Mouse (Mus musculus): ENCODE measurements around the gene Ier2. TPM values are rescaled to one million over a fixed set of nuclear protein-coding genes. Genes with fewer than 3 reads are reported as not detected.
A peak's percentile ranks its signal among the peaks of the same experiment; 100 is the strongest.

The Ier2 gene
- 106 and 333 TPM in 2 replicates for polyA plus RNA-seq (2012; ENCODE audit: insufficient read depth, low replicate concordance)

DNA sequence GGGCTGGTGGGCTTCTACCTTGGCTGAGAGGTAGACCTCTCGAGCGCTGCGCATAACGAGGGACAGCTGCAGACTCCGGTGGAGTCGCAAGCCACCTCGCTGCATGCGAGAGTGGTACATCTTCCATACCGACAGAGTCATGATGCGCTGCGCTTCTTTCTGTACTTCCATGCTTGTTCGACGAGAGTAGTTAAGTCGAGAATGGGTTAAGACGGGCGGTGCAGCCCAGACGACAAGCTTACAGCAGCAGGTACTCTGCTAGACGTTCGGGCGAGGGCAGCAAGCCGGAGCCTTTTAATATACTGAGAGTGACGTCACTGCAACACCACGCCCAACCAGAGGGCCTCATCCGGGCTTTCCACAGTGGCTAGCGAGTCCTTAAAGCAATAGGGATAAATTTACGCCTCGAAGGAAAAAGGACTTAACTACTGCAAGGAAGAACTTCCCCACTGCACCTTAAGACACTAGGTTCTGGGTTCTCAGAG, at the start of gene Ier2:
Ier2 (minus strand) TSS at position 272 of the 485 bp plus-strand sequence.
- no peaks in the 10 kb centered on the region for H3K9me3 ChIP-seq
- H3K27me3 ChIP-seq (replicated peaks): no peaks in the 10 kb centered on the region
- H3K4me1 ChIP-seq: peaks cover 57% of the 10 kb centered on the region
- H3K36me3 ChIP-seq (replicated peaks; ENCODE audit: low read length): peaks cover 7% of the 10 kb centered on the region
- no peak for TF ChIP-seq GATA1 (IDR thresholded peaks at IDR 0.05; ENCODE audit: borderline replicate concordance, low read length)
- TF ChIP-seq FLI1 (IDR thresholded peaks at IDR 0.05; ENCODE audit: low read length): no peak
- peak within 1 kb of the TSS; percentile 100 for H3K4me3 ChIP-seq (replicated peaks)

DNA sequence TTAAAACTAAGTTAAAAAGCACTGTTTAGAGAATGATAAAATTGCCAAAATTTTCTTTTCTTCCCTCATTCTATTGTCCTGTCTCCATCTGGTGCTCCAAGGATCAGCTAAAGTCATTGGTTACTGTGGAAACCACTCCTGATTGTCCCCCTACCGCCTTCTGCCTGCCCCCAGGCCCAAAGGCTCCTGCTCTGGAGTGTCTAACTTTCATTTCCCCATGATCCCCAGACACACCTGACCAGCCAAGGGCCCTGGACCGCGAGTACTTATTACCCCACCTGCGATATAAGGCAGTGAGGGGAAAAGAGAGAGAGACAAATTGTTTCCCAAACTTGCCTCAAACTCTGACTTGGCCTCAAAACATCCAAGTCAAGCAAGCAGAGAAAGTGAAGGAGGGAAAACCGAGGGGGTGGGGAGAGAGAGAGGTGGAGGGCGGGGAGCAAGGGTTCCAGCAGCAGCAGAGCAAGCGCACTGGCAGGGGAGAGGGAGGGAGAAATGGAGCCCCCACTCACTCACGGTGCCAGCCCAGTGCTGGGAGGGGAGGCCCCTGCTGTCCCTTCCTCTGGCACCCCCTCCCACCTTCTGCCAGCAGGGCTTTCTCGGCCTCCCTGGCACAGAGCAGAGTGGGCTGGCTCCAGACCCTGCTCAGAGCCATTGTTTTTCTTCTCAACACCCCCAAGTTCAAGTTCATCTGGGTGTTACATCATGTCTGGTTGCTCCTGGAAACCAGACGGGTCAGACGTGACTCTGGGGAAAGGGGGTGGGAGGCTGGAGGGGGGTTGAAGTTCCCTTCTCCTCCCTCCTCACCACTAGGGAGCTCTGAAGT, 49.5 kb upstream of the Ier2 start:
- peak overlapping the region; percentile 71 for H3K4me3 ChIP-seq (replicated peaks)
- peaks cover 39% of the 10 kb centered on the region for H3K36me3 ChIP-seq (replicated peaks; ENCODE audit: low read length)
- peaks cover 7% of the 10 kb centered on the region for H3K27me3 ChIP-seq (replicated peaks)
- peaks cover 62% of the 10 kb centered on the region for H3K4me1 ChIP-seq
- TF ChIP-seq GATA1 (IDR thresholded peaks at IDR 0.05; ENCODE audit: borderline replicate concordance, low read length): no peak
- H3K9me3 ChIP-seq: no peaks in the 10 kb centered on the region

DNA sequence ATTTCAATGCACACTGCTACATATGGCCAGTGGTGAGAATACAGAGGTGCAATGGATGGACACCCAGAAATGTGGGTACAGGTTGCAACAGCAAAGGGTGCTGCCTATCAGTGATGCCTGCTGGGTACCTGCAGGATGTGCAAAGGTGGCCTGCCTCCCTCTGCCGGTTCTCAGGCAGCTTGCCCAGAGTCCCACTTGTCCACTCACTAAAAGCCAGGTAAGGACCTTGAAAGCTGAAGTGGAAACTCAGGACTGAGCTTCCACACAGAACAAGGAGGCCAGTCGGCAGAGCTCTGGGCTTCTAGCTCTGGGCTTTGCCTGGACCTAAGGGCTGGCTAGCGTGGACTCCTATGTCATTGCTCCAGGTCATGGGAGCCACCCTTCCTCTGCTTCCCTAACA, 48.7 kb upstream of the Ier2 start:
- peak overlapping the region; percentile 11 for H3K4me3 ChIP-seq (replicated peaks)
- H3K4me1 ChIP-seq: peaks cover 71% of the 10 kb centered on the region
- TF ChIP-seq FLI1 (IDR thresholded peaks at IDR 0.05; ENCODE audit: low read length): no peak
- TF ChIP-seq GATA1 (IDR thresholded peaks at IDR 0.05; ENCODE audit: borderline replicate concordance, low read length): no peak
- H3K9me3 ChIP-seq: no peaks in the 10 kb centered on the region
- H3K27me3 ChIP-seq (replicated peaks): peaks cover 4% of the 10 kb centered on the region
- peaks cover 32% of the 10 kb centered on the region for H3K36me3 ChIP-seq (replicated peaks; ENCODE audit: low read length)

DNA sequence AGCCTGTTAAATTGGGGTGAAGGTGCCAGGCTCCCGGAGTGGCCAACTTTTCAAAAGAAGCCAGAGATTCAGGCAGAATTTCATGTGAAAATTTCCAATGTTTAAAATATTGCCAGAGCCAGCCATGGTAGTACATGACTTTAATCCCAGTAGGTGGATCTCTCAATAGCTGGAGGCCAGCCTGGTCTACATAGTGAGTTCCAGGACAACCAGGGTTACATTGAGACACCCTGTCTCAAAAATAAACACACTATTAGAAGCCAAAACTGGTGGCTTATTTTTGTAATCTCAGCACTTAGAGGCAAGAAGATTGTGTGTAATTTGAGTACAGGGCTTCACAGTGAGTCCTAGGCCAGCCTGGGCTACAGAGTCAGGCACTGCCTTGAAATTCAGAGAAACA, 47.3 kb upstream of the Ier2 start:
- Histone ChIP-seq H3K27me3 (replicated peaks) (peaks cover 4% of the 10 kb centered on the region), H3K36me3 (replicated peaks; ENCODE audit: low read length) (peaks cover 32% of the 10 kb centered on the region), H3K4me3 (replicated peaks) (no peak overlapping the region), H3K4me1 (peaks cover 79% of the 10 kb centered on the region), H3K9me3 (no peaks in the 10 kb centered on the region)
- TF ChIP-seq FLI1 (IDR thresholded peaks at IDR 0.05; ENCODE audit: low read length): no peak

DNA sequence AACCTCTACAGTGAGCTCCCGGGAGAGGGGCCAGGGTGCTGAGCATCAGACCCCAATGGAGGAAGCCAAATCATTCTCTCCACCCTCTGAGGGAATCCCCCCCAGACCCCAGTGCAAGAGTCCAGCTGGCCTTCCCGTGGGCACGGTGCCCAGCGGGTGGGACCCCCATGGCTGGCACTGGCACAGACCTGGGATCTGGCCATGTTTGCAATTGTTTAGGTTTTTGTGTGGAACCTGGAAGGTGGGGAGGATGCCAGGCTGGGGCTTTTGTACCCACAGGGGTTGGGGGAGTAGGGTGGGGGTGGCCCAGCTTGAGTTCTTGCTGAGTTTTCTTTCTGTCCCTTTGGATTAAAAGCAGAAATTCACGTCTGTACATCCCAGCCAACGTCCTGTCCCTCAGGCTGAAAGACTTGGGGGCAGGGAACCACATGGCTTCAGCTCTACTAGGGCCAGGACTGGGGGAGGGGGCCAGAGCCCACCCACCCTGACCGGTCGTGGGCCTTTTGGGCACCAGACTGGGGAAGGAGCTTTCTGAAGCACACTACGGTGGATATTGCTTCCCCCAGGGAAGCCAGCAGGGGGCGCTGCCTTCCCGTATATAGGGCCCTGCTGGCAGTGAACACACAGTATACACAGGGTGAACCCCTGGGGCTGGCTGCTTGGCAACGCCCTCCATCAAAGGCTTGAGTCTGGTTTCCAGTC, 46.3 kb upstream of the Ier2 start:
- no peaks in the 10 kb centered on the region for H3K27me3 ChIP-seq (replicated peaks)
- peaks cover 79% of the 10 kb centered on the region for H3K4me1 ChIP-seq
- peaks cover 34% of the 10 kb centered on the region for H3K36me3 ChIP-seq (replicated peaks; ENCODE audit: low read length)
- TF ChIP-seq GATA1 (IDR thresholded peaks at IDR 0.05; ENCODE audit: borderline replicate concordance, low read length) (no peak), FLI1 (IDR thresholded peaks at IDR 0.05; ENCODE audit: low read length) (no peak)
- H3K9me3 ChIP-seq: no peaks in the 10 kb centered on the region
- peak overlapping the region; percentile 59 for H3K4me3 ChIP-seq (replicated peaks)

DNA sequence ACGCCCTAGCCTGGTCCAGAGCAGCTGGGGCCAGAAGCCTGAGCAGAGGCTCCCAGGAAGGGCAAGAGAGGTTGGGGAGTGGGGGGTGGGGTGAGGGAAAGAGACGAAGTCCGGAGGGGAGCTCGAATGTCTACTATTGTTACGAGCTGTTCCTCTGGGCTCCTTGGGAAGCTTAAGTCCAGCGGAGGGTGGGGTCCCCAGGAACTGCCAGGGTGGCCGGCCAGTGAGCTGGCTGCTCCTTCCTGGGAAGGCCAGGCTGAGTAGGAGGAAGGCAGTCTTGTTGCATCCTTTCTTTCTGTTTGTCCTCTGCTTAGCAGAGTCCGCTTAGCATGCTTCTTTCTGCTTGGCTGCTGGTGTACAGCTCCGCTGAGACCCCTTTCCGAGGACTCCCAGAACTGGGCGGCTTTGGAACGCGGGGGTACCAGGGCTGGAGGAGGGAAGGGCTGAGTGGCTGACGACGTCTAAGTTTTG, 45.5 kb upstream of the Ier2 start:
- Histone ChIP-seq H3K9me3 (no peaks in the 10 kb centered on the region), H3K4me1 (peaks cover 79% of the 10 kb centered on the region), H3K4me3 (replicated peaks) (peak overlapping the region; percentile 90), H3K36me3 (replicated peaks; ENCODE audit: low read length) (peaks cover 34% of the 10 kb centered on the region), H3K27me3 (replicated peaks) (no peaks in the 10 kb centered on the region)
- no peak for TF ChIP-seq FLI1 (IDR thresholded peaks at IDR 0.05; ENCODE audit: low read length)
- TF ChIP-seq GATA1 (IDR thresholded peaks at IDR 0.05; ENCODE audit: borderline replicate concordance, low read length): no peak

DNA sequence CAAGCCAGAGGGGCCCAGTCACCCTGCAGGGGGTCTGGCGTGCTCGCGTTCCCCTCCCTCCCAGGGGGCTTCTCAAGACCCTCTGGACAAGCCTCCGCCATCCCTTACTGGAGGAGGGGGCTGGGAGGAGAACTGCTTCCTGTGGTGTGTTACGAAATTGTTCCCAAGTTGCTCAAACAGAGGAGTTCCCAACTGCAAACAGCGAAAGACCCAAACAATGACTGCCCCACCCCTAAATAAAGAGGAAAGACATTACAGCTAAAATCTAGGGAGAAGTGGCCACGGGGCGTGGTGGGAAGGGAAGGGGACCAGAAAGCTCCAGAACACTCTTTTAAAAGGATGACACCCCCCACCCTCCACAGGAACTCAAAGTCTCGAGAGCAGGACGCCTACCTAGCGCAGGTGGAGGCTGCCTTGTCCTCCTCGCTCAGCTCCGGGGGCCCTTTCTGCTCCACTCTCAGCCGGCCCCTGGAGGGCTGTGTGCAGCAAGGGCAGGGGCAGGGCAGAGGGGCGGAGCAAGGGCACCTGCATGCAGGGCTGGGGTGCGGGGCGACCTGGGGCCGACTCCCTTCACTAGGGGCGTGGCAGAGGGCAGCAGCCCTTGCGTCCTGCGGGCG, 44.7 kb upstream of the Ier2 start:
- H3K4me1 ChIP-seq: peaks cover 80% of the 10 kb centered on the region
- peaks cover 39% of the 10 kb centered on the region for H3K36me3 ChIP-seq (replicated peaks; ENCODE audit: low read length)
- H3K4me3 ChIP-seq (replicated peaks): peak overlapping the region; percentile 90
- H3K9me3 ChIP-seq: no peaks in the 10 kb centered on the region
- no peak for TF ChIP-seq GATA1 (IDR thresholded peaks at IDR 0.05; ENCODE audit: borderline replicate concordance, low read length)
- TF ChIP-seq FLI1 (IDR thresholded peaks at IDR 0.05; ENCODE audit: low read length): no peak
- H3K27me3 ChIP-seq (replicated peaks): no peaks in the 10 kb centered on the region

DNA sequence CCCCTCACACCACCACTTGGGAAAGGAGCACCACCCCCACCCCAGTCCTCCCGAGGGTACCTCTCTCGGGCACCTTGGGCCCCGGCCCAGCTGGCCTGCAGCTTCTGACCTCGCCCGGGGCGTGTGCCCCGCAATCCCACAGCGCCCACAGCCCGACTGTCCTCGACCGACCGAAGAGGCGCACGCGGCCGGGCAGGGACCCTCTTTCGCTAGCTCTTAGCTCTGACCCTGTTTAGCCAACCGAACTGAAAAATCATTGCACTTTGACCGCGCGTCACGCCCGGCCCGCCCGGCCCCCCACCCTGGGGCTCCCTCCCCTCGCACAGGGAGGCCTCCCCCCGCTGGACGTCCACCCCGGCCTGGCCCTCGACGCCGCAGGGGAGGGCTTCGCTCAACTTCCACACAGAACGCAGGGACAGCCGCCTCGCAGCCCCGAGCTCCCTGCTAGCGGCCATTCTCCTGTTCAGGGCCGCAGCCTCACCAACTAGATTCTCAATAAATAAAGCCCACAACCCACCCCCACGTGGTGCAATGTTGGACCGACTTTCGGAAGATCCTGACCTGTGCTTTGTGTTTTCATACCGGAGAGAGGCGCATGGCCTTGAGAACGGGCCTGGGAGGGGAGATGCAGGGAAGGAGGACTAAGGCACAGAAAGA, 44.1 kb upstream of the Ier2 start:
- Histone ChIP-seq H3K36me3 (replicated peaks; ENCODE audit: low read length) (peaks cover 43% of the 10 kb centered on the region), H3K4me1 (peaks cover 74% of the 10 kb centered on the region), H3K9me3 (no peaks in the 10 kb centered on the region), H3K27me3 (replicated peaks) (no peaks in the 10 kb centered on the region), H3K4me3 (replicated peaks) (peak overlapping the region; percentile 90)
- TF ChIP-seq FLI1 (IDR thresholded peaks at IDR 0.05; ENCODE audit: low read length) (no peak), GATA1 (IDR thresholded peaks at IDR 0.05; ENCODE audit: borderline replicate concordance, low read length) (no peak)

DNA sequence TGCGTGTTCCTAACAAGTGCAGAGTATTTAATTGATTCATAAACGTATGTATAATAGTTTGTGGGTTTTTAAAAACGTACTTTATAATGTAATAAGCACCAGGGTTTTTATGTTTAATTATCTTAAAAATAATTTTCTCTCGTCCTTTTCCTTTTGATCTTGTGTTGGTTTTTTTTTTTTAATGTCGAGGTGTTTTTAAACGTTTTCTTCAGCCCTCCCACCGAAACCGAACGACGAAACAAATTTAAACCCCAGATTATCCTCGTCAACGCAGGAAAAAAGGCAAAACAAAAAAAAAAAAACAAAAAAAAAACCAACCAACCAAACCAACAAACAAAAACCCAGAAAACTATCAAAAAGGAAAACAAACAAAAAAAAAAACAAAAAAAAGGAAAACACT, 43.3 kb upstream of the Ier2 start:
- Histone ChIP-seq H3K9me3 (no peaks in the 10 kb centered on the region), H3K36me3 (replicated peaks; ENCODE audit: low read length) (peaks cover 39% of the 10 kb centered on the region), H3K4me1 (peaks cover 73% of the 10 kb centered on the region), H3K4me3 (replicated peaks) (peak overlapping the region; percentile 91), H3K27me3 (replicated peaks) (no peaks in the 10 kb centered on the region)
- TF ChIP-seq FLI1 (IDR thresholded peaks at IDR 0.05; ENCODE audit: low read length): no peak
- TF ChIP-seq GATA1 (IDR thresholded peaks at IDR 0.05; ENCODE audit: borderline replicate concordance, low read length): no peak
